Mouse (Mus musculus): ENCODE measurements around the gene Hist1h3g. TPM values are rescaled to one million over a fixed set of nuclear protein-coding genes. Genes with fewer than 3 reads are reported as not detected.
"Not testable (repeated sequence)": the region's sequence is repeated elsewhere in the genome, so short reads cannot be mapped to it uniquely, and the experiment has no call there.

The Hist1h3g gene
- total and polyA plus RNA-seq, 2 experiments from 2014 or later: 2.4 to 709 TPM

DNA sequence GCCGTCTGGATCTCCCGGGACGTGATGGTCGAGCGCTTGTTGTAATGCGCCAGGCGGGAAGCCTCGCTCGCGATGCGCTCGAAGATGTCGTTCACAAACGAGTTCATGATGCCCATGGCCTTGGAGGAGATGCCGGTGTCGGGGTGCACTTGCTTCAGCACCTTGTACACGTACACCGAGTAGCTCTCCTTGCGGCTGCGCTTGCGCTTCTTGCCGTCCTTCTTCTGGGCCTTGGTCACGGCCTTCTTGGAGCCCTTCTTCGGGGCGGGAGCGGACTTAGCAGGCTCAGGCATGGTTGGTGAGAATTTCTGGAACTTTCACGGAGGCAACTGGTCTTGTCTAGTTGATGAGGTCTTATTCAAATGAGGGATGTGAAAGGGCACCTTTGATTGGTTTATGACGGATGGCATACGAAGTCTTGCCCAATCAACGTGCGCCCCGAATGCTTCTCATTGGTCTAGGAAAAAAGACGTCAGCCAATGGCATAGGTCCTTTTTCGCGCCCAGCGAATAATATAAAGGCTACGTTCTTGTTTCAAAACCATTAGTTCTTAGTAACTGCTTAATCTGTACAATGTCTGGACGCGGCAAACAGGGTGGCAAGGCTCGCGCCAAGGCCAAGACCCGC is 38.8 kb downstream of the Hist1h3g start, which contains the start of the genes Hist1h2bf and Hist1h2ad:
Gene Hist1h2bf (minus strand): TSS at position 299 of the 627 bp plus-strand sequence.
Gene Hist1h2ad (plus strand): TSS at position 484 of the 627 bp plus-strand sequence.
- peak; percentile 90 for TF ChIP-seq EP300 (IDR thresholded peaks at IDR 0.05; ENCODE audit: low read depth)
- H3K36me3 ChIP-seq (replicated peaks; ENCODE audit: control insufficient read depth, insufficient read depth, low read length); H3K9me3 ChIP-seq (replicated peaks; ENCODE audit: control insufficient read depth, low read length); H3K27me3 ChIP-seq (ENCODE audit: control insufficient read depth, insufficient read depth, low read length): not testable (repeated sequence)
- Histone ChIP-seq H3K27ac (ENCODE audit: low read depth) (peak within 1 kb of the TSS; percentile 76), H3K9ac (replicated peaks; ENCODE audit: low read depth, low read length) (peak within 1 kb of the TSS; percentile 59; the same call in 1 of the 2 replicates), H3K4me1 (ENCODE audit: control insufficient read depth, insufficient read depth) (peaks cover 16% of the 10 kb centered on the region; the same call in 1 of the 2 replicates), H3K4me2 (ENCODE audit: low read depth, low read length) (peak within 1 kb of the TSS; percentile 62), H3K4me3 (ENCODE audit: low read depth, low read length) (peak within 1 kb of the TSS; percentile 51)
- DNase-seq (ENCODE audit: low spot score) (peak; percentile 97), ATAC-seq (ENCODE audit: insufficient read depth, low read depth) (peak; percentile 81)
- 3% methylated on average over 31 of the region's 42 CpGs for WGBS

GRCm38 (mm10) chr13:23574546-23575170 is 39.4 kb downstream of the Hist1h3g start:
- H3K4me1 ChIP-seq (ENCODE audit: control insufficient read depth, insufficient read depth): peaks cover 16% of the 10 kb centered on the region; the same call in 1 of the 2 replicates
- peak overlapping the region; percentile 51 for H3K4me3 ChIP-seq (ENCODE audit: low read depth, low read length)
- H3K9ac ChIP-seq (replicated peaks; ENCODE audit: low read depth, low read length); H3K27me3 ChIP-seq (ENCODE audit: control insufficient read depth, insufficient read depth, low read length); H3K9me3 ChIP-seq (replicated peaks; ENCODE audit: control insufficient read depth, low read length); H3K36me3 ChIP-seq (replicated peaks; ENCODE audit: control insufficient read depth, insufficient read depth, low read length); ATAC-seq (ENCODE audit: insufficient read depth, low read depth); DNase-seq (ENCODE audit: low spot score): not testable (repeated sequence)
- peak overlapping the region; percentile 71; the same call in 1 of the 2 replicates for H3K27ac ChIP-seq (ENCODE audit: low read depth)
- H3K4me2 ChIP-seq (ENCODE audit: low read depth, low read length): peak overlapping the region; percentile 53; the same call in 1 of the 2 replicates
- 10% methylated on average over 5 of the region's 39 CpGs for WGBS

- peak within 1 kb of the TSS; percentile 71 for H3K27ac ChIP-seq (ENCODE audit: low read depth)
- H3K36me3 ChIP-seq (replicated peaks; ENCODE audit: control insufficient read depth, insufficient read depth, low read length): no peaks in the 10 kb centered on the region
- DNase-seq (ENCODE audit: low spot score) (peak; percentile 90), ATAC-seq (ENCODE audit: insufficient read depth, low read depth) (peak; percentile 45; the same call in 1 of the 2 replicates)
- H3K4me2 ChIP-seq (ENCODE audit: low read depth, low read length): peak within 1 kb of the TSS; percentile 53
- H3K4me3 ChIP-seq (ENCODE audit: low read depth, low read length): peak within 1 kb of the TSS; percentile 37
- peak within 1 kb of the TSS; percentile 53 for H3K9ac ChIP-seq (replicated peaks; ENCODE audit: low read depth, low read length)
- H3K9me3 ChIP-seq (replicated peaks; ENCODE audit: control insufficient read depth, low read length): no peaks in the 10 kb centered on the region
- H3K27me3 ChIP-seq (ENCODE audit: control insufficient read depth, insufficient read depth, low read length): no peaks in the 10 kb centered on the region
- H3K4me1 ChIP-seq (ENCODE audit: control insufficient read depth, insufficient read depth): peaks cover 16% of the 10 kb centered on the region; the same call in 1 of the 2 replicates
- TF ChIP-seq CTCF (IDR thresholded peaks at IDR 0.05; ENCODE audit: low read depth) (no peak), EP300 (IDR thresholded peaks at IDR 0.05; ENCODE audit: low read depth) (no peak)
- WGBS: 2% methylated on average over 18 of the region's 18 CpGs
These were observed 40.1 kb downstream of the Hist1h3g start, which contains the start of gene Hist1h3d for GRCm38 (mm10) chr13:23575271-23575851. TSS of gene Hist1h3d (plus strand) at chr13:23575763.

GRCm38 (mm10) chr13:23575864-23576313 is 40.7 kb downstream of the Hist1h3g start:
- not testable (repeated sequence) for H3K9me3 ChIP-seq (replicated peaks; ENCODE audit: control insufficient read depth, low read length); DNase-seq (ENCODE audit: low spot score); H3K27me3 ChIP-seq (ENCODE audit: control insufficient read depth, insufficient read depth, low read length); H3K36me3 ChIP-seq (replicated peaks; ENCODE audit: control insufficient read depth, insufficient read depth, low read length); ATAC-seq (ENCODE audit: insufficient read depth, low read depth)
- Histone ChIP-seq H3K4me2 (ENCODE audit: low read depth, low read length) (peak overlapping the region; percentile 53), H3K27ac (ENCODE audit: low read depth) (peak overlapping the region; percentile 66), H3K4me3 (ENCODE audit: low read depth, low read length) (peak overlapping the region; percentile 37), H3K4me1 (ENCODE audit: control insufficient read depth, insufficient read depth) (peaks cover 16% of the 10 kb centered on the region; the same call in 1 of the 2 replicates), H3K9ac (replicated peaks; ENCODE audit: low read depth, low read length) (peak overlapping the region; percentile 53)
- 5% methylated on average over 10 of the region's 40 CpGs for WGBS

DNA sequence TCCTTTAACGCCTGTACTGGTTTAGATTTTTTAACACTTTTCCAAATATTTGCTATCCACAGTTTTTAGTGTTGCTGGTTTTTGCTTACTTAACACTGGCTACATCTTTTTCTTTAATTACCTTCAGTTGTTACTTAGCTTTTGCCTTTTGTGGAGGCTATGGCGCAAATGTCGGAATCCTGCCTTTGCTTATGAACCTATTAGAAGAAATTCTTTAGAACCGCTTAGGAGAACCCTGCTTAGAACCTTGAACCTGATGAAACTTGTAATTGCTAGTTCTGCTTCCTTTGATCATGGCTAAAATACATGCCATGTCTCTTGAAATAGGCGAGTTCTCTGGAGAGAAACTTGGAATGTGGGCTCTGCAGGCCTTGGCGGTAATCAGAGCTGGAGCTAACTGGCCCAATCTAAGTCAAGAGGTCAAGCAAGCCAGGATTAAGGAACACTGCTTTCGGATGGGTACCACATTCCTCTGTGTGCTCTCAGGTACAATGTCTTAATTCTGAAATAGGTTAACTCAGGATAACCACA is 41.2 kb downstream of the Hist1h3g start:
- no peak for DNase-seq (ENCODE audit: low spot score)
- ATAC-seq (ENCODE audit: insufficient read depth, low read depth): no peak
- H3K27me3 ChIP-seq (ENCODE audit: control insufficient read depth, insufficient read depth, low read length): no peaks in the 10 kb centered on the region
- peaks cover 16% of the 10 kb centered on the region; the same call in 1 of the 2 replicates for H3K4me1 ChIP-seq (ENCODE audit: control insufficient read depth, insufficient read depth)
- peak overlapping the region; percentile 53 for H3K4me2 ChIP-seq (ENCODE audit: low read depth, low read length)
- peak overlapping the region; percentile 37 for H3K4me3 ChIP-seq (ENCODE audit: low read depth, low read length)
- TF ChIP-seq CTCF (IDR thresholded peaks at IDR 0.05; ENCODE audit: low read depth) (no peak), EP300 (IDR thresholded peaks at IDR 0.05; ENCODE audit: low read depth) (no peak)
- H3K9me3 ChIP-seq (replicated peaks; ENCODE audit: control insufficient read depth, low read length): no peaks in the 10 kb centered on the region
- no peaks in the 10 kb centered on the region for H3K36me3 ChIP-seq (replicated peaks; ENCODE audit: control insufficient read depth, insufficient read depth, low read length)
- peak overlapping the region; percentile 53 for H3K9ac ChIP-seq (replicated peaks; ENCODE audit: low read depth, low read length)
- peak overlapping the region; percentile 66 for H3K27ac ChIP-seq (ENCODE audit: low read depth)
- 46% methylated on average over 7 of the region's 7 CpGs for WGBS
